Mouse (Mus musculus): ENCODE results near the gene Fgf22. TPM values are rescaled to one million over a fixed set of nuclear protein-coding genes. Genes with fewer than 3 reads are reported as not detected.

The Fgf22 gene
- polyA plus RNA-seq, 1 experiment from 2014 or later = not detected

DNA sequence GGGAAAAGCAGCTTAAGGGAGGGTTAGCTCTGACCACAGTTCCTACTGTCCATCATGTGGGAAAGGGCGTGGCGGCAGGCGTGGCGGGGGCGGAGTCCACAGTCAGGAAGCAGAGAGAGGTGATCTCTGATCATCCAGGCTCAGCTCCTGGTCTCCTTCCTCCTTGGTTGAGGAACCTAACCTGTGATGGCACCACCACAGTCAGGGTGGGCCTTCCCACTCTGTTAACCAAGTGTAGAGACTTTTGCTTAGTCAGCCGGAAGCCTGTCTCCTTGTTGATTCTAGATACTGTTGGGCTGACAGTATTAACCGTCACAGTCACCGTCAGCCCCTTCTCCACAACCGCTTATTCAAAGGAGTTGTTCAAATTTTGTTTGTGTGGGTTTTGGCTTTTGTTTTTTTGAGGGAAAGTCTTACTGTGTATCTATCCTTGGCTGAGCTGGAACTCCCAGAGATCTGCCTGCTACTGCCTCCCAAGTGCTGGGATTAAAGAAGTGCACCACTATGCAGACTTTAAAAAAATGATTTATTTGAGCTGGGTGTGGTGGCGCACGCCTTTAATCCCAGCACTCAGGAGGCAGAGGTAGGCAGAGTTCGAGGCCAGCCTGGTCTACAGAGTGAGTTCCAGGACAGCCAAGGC, 43.5 kb downstream of the Fgf22 start:
- peaks cover 8% of the 10 kb centered on the region for H3K27me3 ChIP-seq (ENCODE audit: control insufficient read depth, insufficient read depth, low read depth, low read length)
- WGBS (ENCODE audit: insufficient replicate concordance) = 22% methylated on average over 12 of the region's 12 CpGs
- H3K36me3 ChIP-seq (ENCODE audit: control insufficient read depth, insufficient read depth) = no peaks in the 10 kb centered on the region
- H3K9me3 ChIP-seq (replicated peaks; ENCODE audit: control insufficient read depth, low read length) = no peaks in the 10 kb centered on the region
- peaks cover 38% of the 10 kb centered on the region for H3K4me1 ChIP-seq (ENCODE audit: control insufficient read depth, low read depth, low read length)
- no peak overlapping the region for H3K9ac ChIP-seq (ENCODE audit: low read depth, low read length)
- no peak overlapping the region for H3K4me3 ChIP-seq (ENCODE audit: low read depth, low read length)
- 0 out of 2 replicates have a peak overlapping the region, but pooled peaks have one; percentile 3 for H3K27ac ChIP-seq (ENCODE audit: low read length)
- no peak overlapping the region for H3K4me2 ChIP-seq (ENCODE audit: low read depth, low read length)
- no peak; the same call in 1 of the 2 replicates for ATAC-seq (ENCODE audit: low read depth)

DNA sequence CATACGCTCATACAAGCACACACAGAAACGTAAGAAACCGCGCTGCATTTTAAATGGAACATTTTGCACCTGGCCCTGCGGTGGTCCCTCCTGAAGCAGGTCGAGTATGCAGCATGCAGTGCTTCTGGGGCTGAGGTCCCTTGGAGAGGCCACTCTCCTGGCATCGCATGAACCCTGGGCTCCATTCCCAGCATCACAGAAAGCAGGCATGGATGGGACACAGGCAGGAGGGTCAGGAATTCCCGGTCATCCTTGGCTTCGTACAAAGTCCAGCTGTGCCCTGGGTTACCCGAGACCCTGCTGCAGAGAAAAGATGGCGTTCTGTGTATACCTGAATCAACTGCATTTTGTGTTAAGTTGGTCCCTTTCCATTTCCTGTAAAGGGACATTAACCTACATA, 45.6 kb downstream of the Fgf22 start:
- Histone ChIP-seq H3K4me3 (ENCODE audit: low read depth, low read length) (no peak overlapping the region), H3K36me3 (ENCODE audit: control insufficient read depth, insufficient read depth) (no peaks in the 10 kb centered on the region), H3K27me3 (ENCODE audit: control insufficient read depth, insufficient read depth, low read depth, low read length) (no peaks in the 10 kb centered on the region), H3K27ac (ENCODE audit: low read length) (no peak overlapping the region), H3K9ac (ENCODE audit: low read depth, low read length) (no peak overlapping the region), H3K9me3 (replicated peaks; ENCODE audit: control insufficient read depth, low read length) (no peaks in the 10 kb centered on the region), H3K4me2 (ENCODE audit: low read depth, low read length) (no peak overlapping the region), H3K4me1 (ENCODE audit: control insufficient read depth, low read depth, low read length) (peaks cover 29% of the 10 kb centered on the region)
- ATAC-seq (ENCODE audit: low read depth) = no peak
- WGBS (ENCODE audit: insufficient replicate concordance) = 76% methylated on average over 11 of the region's 11 CpGs

DNA sequence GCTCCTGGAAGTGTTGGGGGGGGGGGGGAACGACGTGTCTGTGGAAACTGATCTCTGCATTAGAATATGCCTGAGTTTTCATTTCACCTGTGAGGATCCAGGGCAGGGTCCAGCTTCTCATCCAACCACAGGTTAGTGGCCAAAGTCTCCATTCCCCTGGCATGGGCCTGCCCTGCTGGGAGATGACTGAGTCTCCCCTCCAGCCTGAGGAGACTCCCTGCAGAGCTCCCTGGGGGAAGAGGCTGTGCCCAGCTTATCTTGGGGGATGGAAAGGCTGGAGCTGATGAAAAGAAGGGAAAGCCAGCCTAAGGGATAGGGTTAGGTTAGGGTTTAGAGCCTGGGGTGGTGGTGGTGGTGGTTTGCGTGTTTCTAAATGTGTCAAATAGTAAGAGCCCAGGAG, 47.0 kb downstream of the Fgf22 start:
- peak overlapping the region; percentile 5; the same call in 1 of the 2 replicates for H3K27ac ChIP-seq (ENCODE audit: low read length)
- H3K9ac ChIP-seq (ENCODE audit: low read depth, low read length) = no peak overlapping the region; the same call in 1 of the 2 replicates
- peak overlapping the region; percentile 18 for H3K4me3 ChIP-seq (ENCODE audit: low read depth, low read length)
- H3K4me1 ChIP-seq (ENCODE audit: control insufficient read depth, low read depth, low read length) = peaks cover 32% of the 10 kb centered on the region
- no peaks in the 10 kb centered on the region for H3K27me3 ChIP-seq (ENCODE audit: control insufficient read depth, insufficient read depth, low read depth, low read length)
- ATAC-seq (ENCODE audit: low read depth) = no peak
- H3K36me3 ChIP-seq (ENCODE audit: control insufficient read depth, insufficient read depth) = no peaks in the 10 kb centered on the region
- WGBS (ENCODE audit: insufficient replicate concordance) = 50% methylated on average over 3 of the region's 3 CpGs
- H3K9me3 ChIP-seq (replicated peaks; ENCODE audit: control insufficient read depth, low read length) = no peaks in the 10 kb centered on the region
- H3K4me2 ChIP-seq (ENCODE audit: low read depth, low read length) = peak overlapping the region; percentile 41

DNA sequence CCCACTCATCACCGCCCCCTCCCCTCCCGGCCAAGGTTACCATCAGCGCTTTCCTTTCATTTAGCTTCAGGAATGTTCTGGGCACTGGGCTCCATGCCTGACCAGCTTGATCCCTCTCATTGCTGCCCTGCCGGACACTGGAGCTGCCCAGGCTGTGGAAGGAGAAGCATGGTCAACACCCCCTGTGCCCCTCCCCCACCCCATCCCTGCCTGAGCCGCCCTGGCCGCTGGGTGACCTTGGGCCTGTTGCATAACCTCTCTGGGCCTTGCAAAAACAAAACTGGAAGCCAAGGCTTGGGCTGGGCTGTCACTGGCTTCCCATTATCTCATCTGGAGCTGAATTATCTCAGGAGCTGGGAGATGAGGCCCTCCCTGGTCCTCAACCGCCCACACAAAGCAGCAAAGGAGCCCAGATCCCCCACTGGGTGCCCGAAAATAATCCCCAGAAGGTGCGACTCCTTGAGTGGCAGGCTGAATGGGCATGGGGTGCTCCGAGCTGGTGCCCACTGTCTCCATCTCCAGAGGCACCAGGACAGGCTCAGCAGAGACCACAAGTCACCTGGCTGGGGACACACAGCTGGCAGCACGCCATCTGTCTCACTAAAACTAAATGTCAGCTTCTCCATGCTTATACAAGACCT, 47.6 kb downstream of the Fgf22 start:
- Histone ChIP-seq H3K4me3 (ENCODE audit: low read depth, low read length) (peak overlapping the region; percentile 18), H3K9ac (ENCODE audit: low read depth, low read length) (no peak overlapping the region), H3K4me1 (ENCODE audit: control insufficient read depth, low read depth, low read length) (peaks cover 34% of the 10 kb centered on the region), H3K27ac (ENCODE audit: low read length) (peak overlapping the region; percentile 65), H3K4me2 (ENCODE audit: low read depth, low read length) (peak overlapping the region; percentile 41), H3K27me3 (ENCODE audit: control insufficient read depth, insufficient read depth, low read depth, low read length) (no peaks in the 10 kb centered on the region), H3K9me3 (replicated peaks; ENCODE audit: control insufficient read depth, low read length) (no peaks in the 10 kb centered on the region), H3K36me3 (ENCODE audit: control insufficient read depth, insufficient read depth) (no peaks in the 10 kb centered on the region)
- WGBS (ENCODE audit: insufficient replicate concordance) = 37% methylated on average over 11 of the region's 11 CpGs
- ATAC-seq (ENCODE audit: low read depth) = peak; percentile 66

DNA sequence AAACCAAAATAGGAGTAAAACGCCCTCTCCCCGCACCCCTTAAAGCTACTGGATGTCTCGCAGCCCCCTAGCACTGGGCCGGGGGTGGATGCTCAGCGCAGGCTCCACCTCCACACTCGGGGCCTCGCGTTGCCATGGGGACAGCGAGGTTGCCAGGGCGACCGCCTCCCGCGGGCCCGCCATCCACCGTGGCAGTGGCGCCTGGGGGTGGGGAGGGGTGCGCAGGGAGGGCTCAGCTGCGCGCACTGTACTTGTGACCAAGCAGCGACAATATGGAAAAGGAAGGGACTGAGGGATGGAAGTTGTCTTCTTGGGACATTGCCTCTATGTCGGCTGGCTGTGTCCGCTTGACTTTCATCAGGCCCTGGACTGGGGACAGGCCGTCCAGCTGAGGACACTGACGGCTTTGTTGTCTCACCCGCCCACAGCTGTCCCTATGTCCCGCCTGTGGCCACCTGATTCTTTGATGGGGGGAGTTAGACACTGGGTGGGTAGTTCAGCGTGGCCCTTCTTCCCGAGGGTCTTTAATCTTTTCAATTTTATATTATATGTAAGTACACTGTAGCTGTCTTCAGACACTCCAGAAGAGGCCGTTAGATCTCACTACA, 48.9 kb downstream of the Fgf22 start:
- H3K9ac ChIP-seq (ENCODE audit: low read depth, low read length) = no peak overlapping the region
- 47% methylated on average over 29 of the region's 29 CpGs for WGBS (ENCODE audit: insufficient replicate concordance)
- H3K4me2 ChIP-seq (ENCODE audit: low read depth, low read length) = no peak overlapping the region
- H3K9me3 ChIP-seq (replicated peaks; ENCODE audit: control insufficient read depth, low read length) = no peaks in the 10 kb centered on the region
- H3K4me3 ChIP-seq (ENCODE audit: low read depth, low read length) = no peak overlapping the region
- peaks cover 24% of the 10 kb centered on the region for H3K4me1 ChIP-seq (ENCODE audit: control insufficient read depth, low read depth, low read length)
- H3K27me3 ChIP-seq (ENCODE audit: control insufficient read depth, insufficient read depth, low read depth, low read length) = no peaks in the 10 kb centered on the region
- no peak overlapping the region for H3K27ac ChIP-seq (ENCODE audit: low read length)
- no peak for ATAC-seq (ENCODE audit: low read depth)
- H3K36me3 ChIP-seq (ENCODE audit: control insufficient read depth, insufficient read depth) = no peaks in the 10 kb centered on the region

DNA sequence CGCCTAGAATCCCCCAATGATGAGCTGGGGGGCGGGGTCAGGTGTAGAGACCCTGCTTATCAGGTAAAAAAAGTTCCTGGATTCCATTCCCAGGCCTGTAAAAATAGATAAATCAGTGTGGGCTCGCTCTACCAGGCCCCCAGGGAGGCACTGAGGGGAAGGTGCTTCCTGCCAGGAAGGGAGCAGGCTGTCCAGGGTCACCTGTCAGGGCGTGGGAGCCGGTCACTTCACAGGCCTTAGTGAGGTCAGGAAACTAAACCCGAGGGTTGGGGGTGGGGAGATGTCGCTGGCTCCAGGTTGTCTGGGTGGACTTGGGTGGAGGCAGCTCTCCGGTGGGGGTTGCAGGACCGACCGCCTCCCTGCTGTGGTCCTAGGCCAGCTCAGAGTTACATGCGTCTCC, 50.8 kb downstream of the Fgf22 start:
- Histone ChIP-seq H3K36me3 (ENCODE audit: control insufficient read depth, insufficient read depth) (no peaks in the 10 kb centered on the region), H3K4me1 (ENCODE audit: control insufficient read depth, low read depth, low read length) (peaks cover 24% of the 10 kb centered on the region), H3K4me3 (ENCODE audit: low read depth, low read length) (no peak overlapping the region), H3K4me2 (ENCODE audit: low read depth, low read length) (no peak overlapping the region), H3K9ac (ENCODE audit: low read depth, low read length) (no peak overlapping the region), H3K27ac (ENCODE audit: low read length) (no peak overlapping the region), H3K27me3 (ENCODE audit: control insufficient read depth, insufficient read depth, low read depth, low read length) (no peaks in the 10 kb centered on the region), H3K9me3 (replicated peaks; ENCODE audit: control insufficient read depth, low read length) (no peaks in the 10 kb centered on the region)
- no peak for ATAC-seq (ENCODE audit: low read depth)
- 41% methylated on average over 11 of the region's 11 CpGs for WGBS (ENCODE audit: insufficient replicate concordance)

DNA sequence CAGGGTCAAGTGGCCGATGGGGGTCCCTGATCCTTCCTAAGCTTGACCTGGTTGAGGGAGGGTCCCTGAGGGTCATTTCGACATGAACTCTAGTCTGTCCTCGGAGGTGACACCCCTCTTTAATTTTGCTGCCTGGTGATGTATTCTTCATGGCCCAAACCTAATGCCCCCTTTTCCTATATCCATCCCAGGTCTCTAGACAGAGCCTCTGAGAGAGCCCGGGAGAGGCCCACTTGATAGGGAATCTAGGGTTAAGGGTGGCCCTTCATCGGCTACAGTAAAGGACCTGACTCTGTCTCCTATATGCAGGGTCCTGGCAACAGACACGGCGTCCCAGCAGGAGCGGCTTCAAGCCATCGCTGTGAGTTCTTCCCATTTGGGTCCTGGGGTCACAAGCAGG, 51.5 kb downstream of the Fgf22 start:
- Histone ChIP-seq H3K9ac (ENCODE audit: low read depth, low read length) (no peak overlapping the region), H3K4me2 (ENCODE audit: low read depth, low read length) (no peak overlapping the region), H3K27me3 (ENCODE audit: control insufficient read depth, insufficient read depth, low read depth, low read length) (no peaks in the 10 kb centered on the region), H3K4me1 (ENCODE audit: control insufficient read depth, low read depth, low read length) (peaks cover 24% of the 10 kb centered on the region), H3K27ac (ENCODE audit: low read length) (no peak overlapping the region), H3K36me3 (ENCODE audit: control insufficient read depth, insufficient read depth) (no peaks in the 10 kb centered on the region), H3K4me3 (ENCODE audit: low read depth, low read length) (no peak overlapping the region), H3K9me3 (replicated peaks; ENCODE audit: control insufficient read depth, low read length) (no peaks in the 10 kb centered on the region)
- WGBS (ENCODE audit: insufficient replicate concordance) = 69% methylated on average over 9 of the region's 9 CpGs
- ATAC-seq (ENCODE audit: low read depth) = no peak

DNA sequence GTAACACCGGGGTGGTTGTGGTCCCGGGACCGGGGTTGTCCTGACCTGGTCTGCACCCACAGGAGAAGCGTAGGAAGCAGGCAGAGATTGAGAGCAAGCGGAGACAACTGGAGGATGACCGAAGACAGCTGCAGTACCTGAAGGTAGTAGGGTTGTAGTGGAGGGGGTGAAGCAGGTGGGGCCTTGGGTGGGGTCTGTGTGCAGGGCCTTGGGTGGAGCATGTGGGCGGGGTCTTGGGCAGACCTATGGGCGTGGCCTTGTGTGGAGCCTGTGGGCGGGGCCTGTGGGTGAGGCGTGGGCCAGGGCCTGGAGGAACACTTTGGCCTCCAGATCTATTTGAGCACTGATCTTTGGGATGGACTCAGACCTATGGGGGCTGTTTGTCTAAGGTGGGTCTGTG, 52.1 kb downstream of the Fgf22 start:
- Histone ChIP-seq H3K4me3 (ENCODE audit: low read depth, low read length) (no peak overlapping the region), H3K27me3 (ENCODE audit: control insufficient read depth, insufficient read depth, low read depth, low read length) (no peaks in the 10 kb centered on the region), H3K9ac (ENCODE audit: low read depth, low read length) (no peak overlapping the region), H3K4me2 (ENCODE audit: low read depth, low read length) (no peak overlapping the region), H3K9me3 (replicated peaks; ENCODE audit: control insufficient read depth, low read length) (no peaks in the 10 kb centered on the region), H3K27ac (ENCODE audit: low read length) (no peak overlapping the region), H3K36me3 (ENCODE audit: control insufficient read depth, insufficient read depth) (no peaks in the 10 kb centered on the region), H3K4me1 (ENCODE audit: control insufficient read depth, low read depth, low read length) (peaks cover 22% of the 10 kb centered on the region)
- WGBS (ENCODE audit: insufficient replicate concordance) = 51% methylated on average over 10 of the region's 10 CpGs
- ATAC-seq (ENCODE audit: low read depth) = peak; percentile 12; the same call in 1 of the 2 replicates

DNA sequence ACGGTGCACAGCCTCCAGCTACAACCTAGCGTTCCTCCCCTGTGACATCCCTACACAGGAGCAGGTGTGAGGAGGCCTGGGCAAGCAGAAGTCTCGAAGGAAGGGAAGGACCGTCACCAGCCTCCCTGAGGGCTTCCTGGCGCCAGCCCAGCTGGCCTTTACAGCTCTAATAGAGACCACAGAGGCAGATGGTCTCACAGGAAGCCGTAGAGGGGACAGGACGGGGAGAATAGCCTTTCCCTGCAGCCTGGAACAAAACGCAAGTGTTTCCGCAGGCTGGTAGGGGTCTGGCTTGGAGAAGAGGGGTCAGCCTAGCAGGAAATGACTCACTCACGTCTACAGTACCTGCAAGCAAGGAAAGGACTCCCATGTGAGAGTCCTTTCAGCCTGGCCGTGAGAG, 53.0 kb downstream of the Fgf22 start:
- WGBS (ENCODE audit: insufficient replicate concordance) = 55% methylated on average over 11 of the region's 11 CpGs
- no peak for ATAC-seq (ENCODE audit: low read depth)

More for the DNA sequence above, 53.0 kb downstream of the Fgf22 start:
- Histone ChIP-seq H3K9me3 (replicated peaks; ENCODE audit: control insufficient read depth, low read length) (no peaks in the 10 kb centered on the region), H3K36me3 (ENCODE audit: control insufficient read depth, insufficient read depth) (no peaks in the 10 kb centered on the region), H3K27me3 (ENCODE audit: control insufficient read depth, insufficient read depth, low read depth, low read length) (no peaks in the 10 kb centered on the region), H3K27ac (ENCODE audit: low read length) (no peak overlapping the region), H3K4me2 (ENCODE audit: low read depth, low read length) (no peak overlapping the region), H3K9ac (ENCODE audit: low read depth, low read length) (no peak overlapping the region), H3K4me3 (ENCODE audit: low read depth, low read length) (no peak overlapping the region), H3K4me1 (ENCODE audit: control insufficient read depth, low read depth, low read length) (peaks cover 14% of the 10 kb centered on the region)

Measured in liver, embryonic 16.5 days (tissue).